Mouse (Mus musculus) intestine, postnatal 0 days (tissue): Measurements from ENCODE around the gene Parp8. TPM values are rescaled to one million over a fixed set of nuclear protein-coding genes. Genes with fewer than 3 reads are reported as not detected.

Source experiments
- ATAC-seq: fragments of 200-750 bp; cut with Nextera tagmentation; 2 replicates; pipeline ENCODE4 v1.8.0; 2017; ENCODE audit warnings: mild to moderate bottlenecking, moderate TSS enrichment, moderate library complexity
- H3K27ac ChIP-seq: fragments of 300-500 bp; sonication (generic); 2 replicates; pipeline ENCODE4 v1.5.1; 2014; ENCODE audit warnings: mild to moderate bottlenecking, low read depth, low read length, moderate library complexity
- H3K27me3 ChIP-seq: fragments of 300-500 bp; sonication (generic); replicated peaks from 2 replicates; pipeline ENCODE4 v1.6.1; 2014; ENCODE audit warnings: low read length, mixed read lengths; ENCODE audit not compliant: control insufficient read depth, insufficient read depth
- H3K36me3 ChIP-seq: fragments of 300-500 bp; sonication (generic); 2 replicates; pipeline ENCODE4 v1.6.1; 2014; ENCODE audit warnings: mild to moderate bottlenecking, moderate library complexity; ENCODE audit not compliant: control insufficient read depth, insufficient read depth
- H3K4me1 ChIP-seq: fragments of 300-500 bp; sonication (generic); replicated peaks from 2 replicates; pipeline ENCODE4 v1.6.1; 2014; ENCODE audit warnings: antibody characterized with exemption, low read length, mixed read lengths; ENCODE audit not compliant: control insufficient read depth, insufficient read depth
- H3K4me2 ChIP-seq: fragments of 300-500 bp; sonication (generic); replicated peaks from 2 replicates; pipeline ENCODE4 v1.6.1; 2014; ENCODE audit warnings: low read depth, mild to moderate bottlenecking, moderate library complexity
- H3K4me3 ChIP-seq: fragments of 300-500 bp; sonication (generic); 2 replicates; pipeline ENCODE4 v1.5.1; 2014; ENCODE audit warnings: low read depth, low read length
- H3K9ac ChIP-seq: fragments of 300-500 bp; sonication (generic); 2 replicates; pipeline ENCODE4 v1.6.1; 2014; ENCODE audit warnings: mild to moderate bottlenecking, low read depth, low read length
- H3K9me3 ChIP-seq: fragments of 300-500 bp; sonication (generic); 2 replicates; pipeline ENCODE4 v1.6.1; 2016; ENCODE audit warnings: mixed run types; ENCODE audit not compliant: control insufficient read depth
- CTCF ChIP-seq: sonication (generic); IDR thresholded peaks from 2 replicates; pipeline ENCODE4 v1.5.1; 2016; ENCODE audit warnings: low read depth, mild to moderate bottlenecking, control low read depth, antibody characterized with exemption, moderate library complexity
- WGBS: fragments of 180-500 bp; shearing (Covaris S2); extraction: QIAGEN DNeasy Blood & Tissue Kit; methylation state at CpG from one replicate; pipeline ENCODE4 v1.1.7; 2014; 5-methylcytosine and 5-hydroxymethylcytosine counted together
- polyA plus RNA-seq: library from polyadenylated mRNA; unstranded; fragments of >200 nt; fragmentation: Nextera tagmentation; extraction: Ambion mirVana; gene quantifications from 2 replicates; pipeline ENCODE4 v1.2.1, GENCODE M21; 2015

The Parp8 gene
- polyA plus RNA-seq, 1 experiment from 2014 or later: 2.2 TPM

DNA sequence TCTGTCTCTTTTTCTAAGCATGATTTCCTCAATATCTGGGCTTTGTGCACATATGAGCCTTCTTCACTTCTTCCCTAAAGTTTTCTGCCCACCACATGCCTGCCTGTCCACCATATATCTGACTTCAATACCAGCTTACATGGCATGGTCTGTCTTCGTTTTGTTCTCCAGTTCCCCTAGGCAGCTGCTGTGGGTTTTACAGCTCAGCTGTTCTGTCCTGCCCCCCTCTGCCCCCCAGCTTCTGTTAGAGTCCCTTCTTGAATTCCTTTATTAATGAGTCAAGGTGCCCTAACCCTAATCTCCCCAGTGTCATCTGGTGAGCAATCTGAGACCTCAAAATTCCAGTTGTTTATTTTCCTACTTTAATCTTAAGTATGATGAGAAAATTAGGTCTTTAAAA, 155.1 kb downstream of the Parp8 start:
- Histone ChIP-seq H3K9me3 (no peaks in the 10 kb centered on the region), H3K27me3 (no peaks in the 10 kb centered on the region), H3K9ac (no peak overlapping the region), H3K36me3 (no peaks in the 10 kb centered on the region), H3K27ac (no peak overlapping the region), H3K4me3 (no peak overlapping the region), H3K4me1 (no peaks in the 10 kb centered on the region), H3K4me2 (no peak overlapping the region)
- no peak for TF ChIP-seq CTCF
- WGBS: 64% methylated on average over 1 of the region's 1 CpGs
- no peak for ATAC-seq

GRCm38 (mm10) chr13:116843937-116844336, 181.4 kb downstream of the Parp8 start:
- TF ChIP-seq CTCF: no peak
- ATAC-seq: no peak
- WGBS: 83% methylated on average over 5 of the region's 5 CpGs
- no peaks in the 10 kb centered on the region for H3K36me3 ChIP-seq
- no peak overlapping the region for H3K9ac ChIP-seq
- no peaks in the 10 kb centered on the region for H3K4me1 ChIP-seq
- H3K9me3 ChIP-seq: no peaks in the 10 kb centered on the region
- no peak overlapping the region for H3K4me3 ChIP-seq
- no peak overlapping the region for H3K4me2 ChIP-seq
- no peaks in the 10 kb centered on the region for H3K27me3 ChIP-seq
- no peak overlapping the region for H3K27ac ChIP-seq

GRCm38 (mm10) chr13:116830984-116831383, 194.4 kb downstream of the Parp8 start:
- Histone ChIP-seq H3K36me3 (no peaks in the 10 kb centered on the region), H3K4me1 (no peaks in the 10 kb centered on the region), H3K4me3 (no peak overlapping the region), H3K9ac (no peak overlapping the region), H3K4me2 (no peak overlapping the region), H3K27ac (no peak overlapping the region), H3K27me3 (no peaks in the 10 kb centered on the region), H3K9me3 (no peaks in the 10 kb centered on the region)
- no peak for ATAC-seq
- TF ChIP-seq CTCF: no peak

- WGBS: 79% methylated on average over 3 of the region's 3 CpGs
- Histone ChIP-seq H3K4me1 (no peaks in the 10 kb centered on the region), H3K27me3 (no peaks in the 10 kb centered on the region), H3K4me2 (no peak overlapping the region), H3K4me3 (no peak overlapping the region), H3K9ac (no peak overlapping the region), H3K9me3 (no peaks in the 10 kb centered on the region), H3K36me3 (no peaks in the 10 kb centered on the region), H3K27ac (no peak overlapping the region)
- ATAC-seq: no peak
- TF ChIP-seq CTCF: no peak
These were observed 196.3 kb downstream of the Parp8 start for GRCm38 (mm10) chr13:116829015-116829414.

GRCm38 (mm10) chr13:116811456-116811855, 213.9 kb downstream of the Parp8 start:
- H3K36me3 ChIP-seq: no peaks in the 10 kb centered on the region
- no peak overlapping the region for H3K9ac ChIP-seq
- no peaks in the 10 kb centered on the region for H3K4me1 ChIP-seq
- no peak for ATAC-seq
- no peaks in the 10 kb centered on the region for H3K27me3 ChIP-seq
- no peak for TF ChIP-seq CTCF
- 43% methylated on average over 1 of the region's 1 CpGs for WGBS
- no peaks in the 10 kb centered on the region for H3K9me3 ChIP-seq
- H3K4me3 ChIP-seq: no peak overlapping the region
- H3K27ac ChIP-seq: no peak overlapping the region
- H3K4me2 ChIP-seq: no peak overlapping the region

Other genes starting within 250 kb of the Parp8 start
- 2.8 TPM in 2 replicates for gene Emb, start 183.0 kb upstream of the Parp8 start, polyA plus RNA-seq
- not detected in 2 replicates for gene Gm17509, start 195.5 kb upstream of the Parp8 start, polyA plus RNA-seq